ENCODE assay signal across 8 mouse cellular contexts in the genomic region with DNA sequence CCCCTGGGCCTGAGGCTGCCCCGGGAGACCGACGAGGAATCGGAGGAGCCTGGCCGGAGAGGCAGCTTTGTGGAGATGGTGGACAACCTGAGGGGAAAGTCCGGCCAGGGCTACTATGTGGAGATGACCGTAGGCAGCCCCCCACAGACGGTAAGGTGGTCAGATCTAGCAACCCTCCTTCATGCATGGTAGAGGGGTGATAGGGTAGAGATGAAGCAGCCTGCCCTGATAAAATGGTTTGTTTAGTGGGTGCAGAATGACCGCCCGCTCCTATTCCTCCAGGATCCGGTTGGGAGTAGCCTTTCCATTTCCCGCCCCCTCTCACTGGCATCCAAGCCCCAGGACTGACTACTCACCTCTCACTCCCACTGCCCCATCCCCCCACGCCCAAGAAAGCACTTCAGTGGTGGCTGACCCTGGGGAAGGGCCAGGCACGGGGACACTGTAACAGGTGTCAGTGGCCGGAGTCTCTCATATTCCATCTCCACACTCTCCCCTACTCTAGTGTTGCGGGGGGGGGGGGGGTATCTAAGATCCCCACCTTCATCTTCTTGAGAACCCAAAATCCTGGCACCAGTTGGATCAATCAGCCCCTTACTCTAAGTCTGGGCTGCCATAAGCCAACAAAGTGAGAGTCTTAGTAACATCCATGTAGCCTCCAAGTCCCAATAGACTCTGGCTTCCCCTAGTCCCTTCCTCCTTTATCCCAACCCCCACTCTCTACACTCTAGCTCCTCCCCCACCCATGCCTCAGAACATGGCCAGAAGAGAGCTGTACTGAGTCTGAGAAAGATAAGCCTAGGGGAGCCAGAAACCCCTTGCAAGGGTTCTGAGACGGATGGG. TPM values are rescaled to one million over a fixed set of nuclear protein-coding genes. Genes with fewer than 3 reads are reported as not detected.
DNase-seq lines count a peak whose midpoint lies in the region; ATAC-seq and TF ChIP-seq lines count a peak whose summit lies in the region.

No protein-coding gene starts in this region.

- no peaks in the 10 kb centered on the region for H3K9me3 ChIP-seq in midbrain, embryonic 11.5 days (ENCODE audit: control insufficient read depth, low read length)

- ATAC-seq in granulocyte monocyte progenitor cell, adult 5-6 weeks (replicated peaks; ENCODE audit: poor library complexity, severe bottlenecking) = peak; percentile 31; the same call in 1 of the 2 replicates
- ATAC-seq in midbrain, embryonic 11.5 days (ENCODE audit: low FRiP score) = peak; percentile 33; the same call in 1 of the 2 replicates

- H3K27me3 ChIP-seq in cerebellum, adult 2 months (ENCODE audit: control insufficient read depth, insufficient read depth, low read length) = no peaks in the 10 kb centered on the region
- no peaks in the 10 kb centered on the region for H3K27me3 ChIP-seq in midbrain, embryonic 11.5 days (ENCODE audit: control insufficient read depth, insufficient read depth, low read length)

- no peaks in the 10 kb centered on the region for H3K36me3 ChIP-seq in midbrain, embryonic 11.5 days (ENCODE audit: control insufficient read depth, insufficient read depth, low read length)

- H3K4me2 ChIP-seq in midbrain, embryonic 11.5 days = peak overlapping the region; percentile 94

- TF ChIP-seq CTCF in cerebellum, adult 2 months (IDR thresholded peaks at IDR 0.05; ENCODE audit: borderline replicate concordance, insufficient read depth, low read depth, low read length) = no peak

- peak; percentile 54 for DNase-seq in cerebellum, adult 11-12 months
- no peak for DNase-seq in cerebellum, adult 8-10 months
- DNase-seq in cerebellum, adult 2 months = peak in 1 of 2 experiments; percentile 30
- peak; percentile 14 to 61 for DNase-seq in kidney, postnatal 36 days
- peak; percentile 85 for DNase-seq in midbrain, embryonic 11.5 days (ENCODE audit: low spot score, missing footprints)
- no peak for DNase-seq in ovary, postnatal 36 days (ENCODE audit: low spot score)
- no peak for DNase-seq in layer of hippocampus, postnatal 36 days

- WGBS in cerebellum, adult 2 months = 7% methylated on average over 17 of the region's 17 CpGs
- 17% methylated on average over 16 of the region's 17 CpGs for WGBS in midbrain, embryonic 11.5 days

- TF ChIP-seq POLR2A in cerebellum, adult 2 months (IDR thresholded peaks at IDR 0.05; ENCODE audit: borderline replicate concordance, insufficient read depth, low read length) = no peak

- H3K9ac ChIP-seq in midbrain, embryonic 11.5 days (ENCODE audit: low read length) = peak overlapping the region; percentile 82

- peak overlapping the region; percentile 26 for H3K27ac ChIP-seq in cerebellum, adult 2 months (ENCODE audit: insufficient read depth, low read length)
- no peak overlapping the region for H3K27ac ChIP-seq in midbrain, embryonic 11.5 days (ENCODE audit: low read depth, low read length)

- peak overlapping the region; percentile 89 for H3K4me3 ChIP-seq in cerebellum, adult 2 months (replicated peaks; ENCODE audit: insufficient read depth, low read depth, low read length)
- H3K4me3 ChIP-seq in midbrain, embryonic 11.5 days (ENCODE audit: low read depth, low read length) = peak overlapping the region; percentile 79

- peaks cover 18% of the 10 kb centered on the region for H3K4me1 ChIP-seq in cerebellum, adult 2 months (ENCODE audit: control insufficient read depth, insufficient read depth, low read length)
- H3K4me1 ChIP-seq in midbrain, embryonic 11.5 days (ENCODE audit: control insufficient read depth, insufficient read depth, low read length) = peaks cover 24% of the 10 kb centered on the region

RNA-seq across cellular contexts. Expression of gene Bace1, which starts 1.0 kb away (rescaled TPM):
- 68.2 and 76.7 TPM in 2 replicates for polyA plus RNA-seq in cerebellum, adult 2 months (2012; rRNA removed)
- 44.3 and 77.0 TPM in 2 replicates for total RNA-seq in granulocyte monocyte progenitor cell, adult 5-6 weeks (2014; fragmentation: Nextera tagmentation)
- total RNA-seq in granulocyte monocyte progenitor cell, adult 5-6 weeks (2017) = 48.5 and 62.9 TPM in 2 replicates
- 26.9 and 27.1 TPM in 2 replicates for polyA plus RNA-seq in midbrain, embryonic 11.5 days (2014; fragmentation: Nextera tagmentation; extraction: Ambion mirVana)
- 10 to 100 TPM; 80.6 to 82.3 TPM for total RNA-seq in layer of hippocampus, postnatal 36 days (2021)

RNA-seq across cellular contexts. Expression of gene Cep164, which starts 10.9 kb away (rescaled TPM):
- 30.5 and 32.5 TPM in 2 replicates for polyA plus RNA-seq in cerebellum, adult 2 months (2012; rRNA removed)
- total RNA-seq in granulocyte monocyte progenitor cell, adult 5-6 weeks (2014; fragmentation: Nextera tagmentation) = 19.8 and 22.3 TPM in 2 replicates
- total RNA-seq in granulocyte monocyte progenitor cell, adult 5-6 weeks (2017) = 18.5 and 22.1 TPM in 2 replicates
- polyA plus RNA-seq in midbrain, embryonic 11.5 days (2014; fragmentation: Nextera tagmentation; extraction: Ambion mirVana) = 12.6 and 14.5 TPM in 2 replicates
- 10 to 100 TPM; 11.0 to 12.9 TPM for total RNA-seq in layer of hippocampus, postnatal 36 days (2021)

Comparison
In these comparisons a context has a peak if more than half of its experiments do, and no peak if none do; other contexts are left out.
1. DNase-seq: peak in cerebellum, adult 11-12 months (single experiment), kidney, postnatal 36 days (2 of 2) and midbrain, embryonic 11.5 days (single experiment); none in cerebellum, adult 8-10 months (single experiment), ovary, postnatal 36 days (single experiment) and layer of hippocampus, postnatal 36 days (0 of 2).